Mouse (Mus musculus) forebrain, embryonic 16.5 days (tissue): ENCODE measurements around the gene Trim13. TPM values are rescaled to one million over a fixed set of nuclear protein-coding genes. Genes with fewer than 3 reads are reported as not detected.
A peak's percentile ranks its signal among the peaks of the same experiment; 100 is the strongest.

Experiments used
- ATAC-seq: fragments of 200-750 bp; cut with Nextera tagmentation; 2 replicates; pipeline ENCODE4 v1.8.0; 2017; ENCODE audit warnings: mild to moderate bottlenecking, moderate library complexity
- H3K27ac ChIP-seq: fragments of 300-500 bp; sonication (generic); 2 replicates; pipeline ENCODE4 v1.5.1; 2014; ENCODE audit warnings: low read length, control low read depth
- H3K27me3 ChIP-seq: fragments of 300-500 bp; sonication (generic); replicated peaks from 2 replicates; pipeline ENCODE4 v1.6.1; 2014; ENCODE audit warnings: low read length; ENCODE audit not compliant: control insufficient read depth, insufficient read depth
- H3K36me3 ChIP-seq: fragments of 300-500 bp; sonication (generic); 2 replicates; pipeline ENCODE4 v1.6.1; 2014; ENCODE audit not compliant: control insufficient read depth, insufficient read depth
- H3K4me1 ChIP-seq: fragments of 300-500 bp; sonication (generic); replicated peaks from 2 replicates; pipeline ENCODE4 v1.6.1; 2014; ENCODE audit warnings: low read length; ENCODE audit not compliant: control insufficient read depth, insufficient read depth
- H3K4me2 ChIP-seq: fragments of 300-500 bp; sonication (generic); 2 replicates; pipeline ENCODE4 v1.6.1; 2014; ENCODE audit warnings: mild to moderate bottlenecking, low read length, control low read depth
- H3K4me3 ChIP-seq: fragments of 300-500 bp; sonication (generic); replicated peaks from 2 replicates; pipeline ENCODE4 v1.5.1; 2014; ENCODE audit warnings: mild to moderate bottlenecking, low read length, control low read depth
- H3K9ac ChIP-seq: fragments of 300-500 bp; sonication (generic); replicated peaks from 2 replicates; pipeline ENCODE4 v1.6.1; 2014; ENCODE audit warnings: low read depth, low read length, control low read depth
- H3K9me3 ChIP-seq: fragments of 300-500 bp; sonication (generic); 2 replicates; pipeline ENCODE4 v1.6.1; 2016; ENCODE audit warnings: low read length; ENCODE audit not compliant: control insufficient read depth
- WGBS: fragments of 180-500 bp; shearing (Covaris S2); extraction: QIAGEN DNeasy Blood & Tissue Kit; methylation state at CpG from one replicate; pipeline ENCODE4 v1.1.7; 2014; 5-methylcytosine and 5-hydroxymethylcytosine counted together
- microRNA counts: library from miRNA; unstranded; fragments of <30 nt; microRNA quantifications from one replicate; lab custom pipeline; 2016
- microRNA-seq: library from miRNA; unstranded; fragments of <30 nt; microRNA quantifications from one replicate; pipeline ENCODE4, GENCODE M21; 2017
- polyA plus RNA-seq: library from polyadenylated mRNA; unstranded; fragments of >200 nt; fragmentation: Nextera tagmentation; extraction: Ambion mirVana; gene quantifications from 2 replicates; pipeline ENCODE4 v1.2.1, GENCODE M21; 2015

Gene Trim13
- polyA plus RNA-seq, 1 experiment from 2014 or later = 67.4 TPM

GRCm38 (mm10) chr14:61647182-61647880 is 49.3 kb downstream of the Trim13 start:
- under 1% methylated on average over 24 of the region's 24 CpGs for WGBS
- H3K4me2 ChIP-seq = peak overlapping the region; percentile 67
- H3K36me3 ChIP-seq = no peaks in the 10 kb centered on the region
- H3K9me3 ChIP-seq = no peaks in the 10 kb centered on the region
- H3K4me1 ChIP-seq = peaks cover 10% of the 10 kb centered on the region
- peak overlapping the region; percentile 86 for H3K9ac ChIP-seq
- H3K4me3 ChIP-seq = peak overlapping the region; percentile 82
- H3K27ac ChIP-seq = peak overlapping the region; percentile 88
- no peaks in the 10 kb centered on the region for H3K27me3 ChIP-seq
- ATAC-seq = no peak

- peak; percentile 61 for ATAC-seq
- peak overlapping the region; percentile 67 for H3K4me2 ChIP-seq
- H3K36me3 ChIP-seq = no peaks in the 10 kb centered on the region
- peak overlapping the region; percentile 82 for H3K4me3 ChIP-seq
- H3K9me3 ChIP-seq = no peaks in the 10 kb centered on the region
- H3K4me1 ChIP-seq = peaks cover 10% of the 10 kb centered on the region
- peak overlapping the region; percentile 86 for H3K9ac ChIP-seq
- under 1% methylated on average over 65 of the region's 95 CpGs for WGBS
- H3K27me3 ChIP-seq = no peaks in the 10 kb centered on the region
- peak overlapping the region; percentile 88 for H3K27ac ChIP-seq
Measured at GRCm38 (mm10) chr14:61647881-61648684, 50.0 kb downstream of the Trim13 start.

GRCm38 (mm10) chr14:61648685-61649504 is 50.8 kb downstream of the Trim13 start:
- Histone ChIP-seq H3K4me2 (peak overlapping the region; percentile 81), H3K9ac (peak overlapping the region; percentile 86), H3K27ac (peak overlapping the region; percentile 88), H3K27me3 (no peaks in the 10 kb centered on the region), H3K9me3 (no peaks in the 10 kb centered on the region), H3K36me3 (no peaks in the 10 kb centered on the region), H3K4me3 (peak overlapping the region; percentile 82), H3K4me1 (peaks cover 10% of the 10 kb centered on the region)
- 2% methylated on average over 62 of the region's 62 CpGs for WGBS
- ATAC-seq = peak; percentile 95

- Histone ChIP-seq H3K9me3 (no peaks in the 10 kb centered on the region), H3K27me3 (no peaks in the 10 kb centered on the region), H3K4me3 (no peak overlapping the region), H3K4me1 (peaks cover 10% of the 10 kb centered on the region), H3K36me3 (no peaks in the 10 kb centered on the region), H3K9ac (no peak overlapping the region), H3K27ac (no peak overlapping the region; the same call in 1 of the 2 replicates), H3K4me2 (no peak overlapping the region; the same call in 1 of the 2 replicates)
- no peak for ATAC-seq
- WGBS = 37% methylated on average over 9 of the region's 9 CpGs
Measured at GRCm38 (mm10) chr14:61650291-61650960, 52.4 kb downstream of the Trim13 start.

MicroRNAs within 50 kb of the gene (microRNA counts, 519-probe panel; counts per million panel counts)
- microRNA mmu-miR-15a (lab: Ali Mortazavi, UCI) = 4,327 counts per million, percentile 95 among the panel's probes with 10 or more counts
- microRNA mmu-miR-16 (lab: Ali Mortazavi, UCI) = 5,143 counts per million, percentile 100 among the panel's probes with 10 or more counts

Small RNA genes lying within 50 kb of the gene (microRNA-seq; reads per million reads assigned to microRNA genes)
- gene Mir15a (6,858 reads per million, percentile 93 among the genes with 10 or more reads in this experiment), gene Mir16-1 (3,281 reads per million, percentile 88 among the genes with 10 or more reads in this experiment)

Other genes with a start within 250 kb of the Trim13 start
- gene Ebpl, start 237.8 kb upstream of the Trim13 start, polyA plus RNA-seq = 9.7 and 10.3 TPM in 2 replicates
- gene Kpna3, start 158.4 kb upstream of the Trim13 start, polyA plus RNA-seq = 88.0 and 101 TPM in 2 replicates
- gene Spryd7, start 41.4 kb upstream of the Trim13 start, polyA plus RNA-seq = 45.2 and 48.5 TPM in 2 replicates
- gene Kcnrg, start 9.2 kb downstream of the Trim13 start, polyA plus RNA-seq = 3.7 and 4.4 TPM in 2 replicates